Mouse (Mus musculus) erythroblast, embryonic 14.5 days (primary cell): ENCODE results near the gene Nceh1.

Experiments
- GATA1 ChIP-seq: IDR thresholded peaks from 2 replicates; pipeline ENCODE4 v1.6.1; 2012; ENCODE audit warnings: low read length, inconsistent platforms, mixed read lengths
- TAL1 ChIP-seq: IDR thresholded peaks from 3 replicates; pipeline ENCODE4 v1.6.1; 2012; ENCODE audit warnings: low read length, inconsistent platforms, mixed read lengths

DNA sequence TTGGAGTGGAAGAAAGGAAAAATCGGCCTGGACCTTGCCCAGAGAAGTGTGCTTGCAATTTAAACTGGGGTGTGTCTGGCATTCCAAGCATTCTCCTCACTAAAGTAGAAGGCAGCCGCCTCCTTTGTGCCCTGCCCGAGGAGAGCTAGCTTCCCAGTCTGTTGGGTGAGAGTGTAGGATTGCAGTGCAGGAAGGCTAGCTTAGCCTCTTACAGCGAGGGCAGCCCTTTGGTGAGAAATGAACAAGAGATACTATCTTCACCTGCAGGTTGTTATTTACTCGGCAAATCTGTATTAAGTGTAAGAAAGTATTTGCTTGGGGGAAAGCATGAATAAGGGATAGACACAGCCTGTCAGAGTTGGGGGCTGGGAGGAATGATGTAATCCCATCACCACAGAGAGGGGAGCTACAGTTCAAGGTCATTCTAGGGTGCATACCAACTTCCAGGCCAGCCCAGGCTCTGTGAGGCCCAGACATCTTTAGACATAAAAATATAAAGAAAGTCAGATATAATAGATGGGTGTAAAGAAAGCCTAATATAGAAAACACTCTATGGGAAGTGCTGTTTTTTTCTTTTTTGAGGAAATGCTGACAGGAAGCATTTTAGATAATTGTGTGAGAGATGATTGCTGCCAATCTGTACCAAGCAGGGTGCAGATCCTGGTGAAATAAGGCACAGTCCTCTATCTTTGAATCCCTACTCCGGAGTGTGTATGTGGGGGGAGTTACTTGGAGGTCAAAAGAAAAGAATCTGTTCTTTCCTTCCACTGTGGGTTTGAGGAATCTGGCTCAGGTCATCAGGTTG, 27.5 kb upstream of the Nceh1 start:
- TF ChIP-seq GATA1, result no peak
- no peak for TF ChIP-seq TAL1
